Mouse (Mus musculus) CH12.LX (cell line): ENCODE measurements at regions not wholly inside any gene's neighbourhood (a gene's known extent, or its start where the extent isn't known, plus 50 kb on each side); places are given as distances from the start of the nearest gene placed in this dataset.

Experiments
- CHD1 ChIP-seq: IDR thresholded peaks from 2 replicates; pipeline ENCODE4 v1.6.1; 2012; ENCODE audit warnings: low read depth, low read length, improper control_type of control experiment, inconsistent platforms
- CTCF ChIP-seq, 2 experiments: IDR thresholded peaks in 1 of 2; conservative IDR thresholded peaks in 1 of 2; 2 replicates each; pipeline ENCODE4 v1.5.1; 2011 to 2012; ENCODE audit warnings: low read depth in 2 of 2, low read length in 2 of 2, improper control_type of control experiment in 1 of 2, inconsistent platforms in 1 of 2, mild to moderate bottlenecking in 1 of 2, moderate library complexity in 1 of 2
- JUN ChIP-seq: IDR thresholded peaks from 2 replicates; pipeline ENCODE4 v1.6.1; 2011; ENCODE audit warnings: low read depth, mild to moderate bottlenecking, low read length, improper control_type of control experiment, moderate library complexity; ENCODE audit not compliant: insufficient read depth
- TCF12 ChIP-seq: IDR thresholded peaks from 2 replicates; pipeline ENCODE4 v1.6.1; 2014; ENCODE audit warnings: low read depth, mild to moderate bottlenecking, inconsistent platforms, low read length, improper control_type of control experiment
- USF1 ChIP-seq: IDR thresholded peaks from 2 replicates; pipeline ENCODE4 v1.6.1; 2014; ENCODE audit warnings: low read depth, mild to moderate bottlenecking, inconsistent platforms, low read length, improper control_type of control experiment
- ZNF384 ChIP-seq: IDR thresholded peaks from 2 replicates; pipeline ENCODE4 v1.6.1; 2012; ENCODE audit warnings: low read depth, low read length, improper control_type of control experiment, inconsistent platforms

GRCm38 (mm10) chr13:34408007-34408668 is 63.2 kb upstream of the Slc22a23 start:
- no peak for TF ChIP-seq CHD1
- no peak for TF ChIP-seq CTCF (conservative IDR thresholded peaks at IDR 0.05 in 1 of 2, IDR thresholded peaks at IDR 0.05 in 1 of 2; ENCODE audit: low read depth in 2 of 2, low read length in 2 of 2)
- no peak for TF ChIP-seq ZNF384
- TF ChIP-seq TCF12 = no peak
- no peak for TF ChIP-seq USF1
- TF ChIP-seq JUN = no peak
